Mouse (Mus musculus) myocyte (in vitro differentiated cells): ENCODE measurements around the gene Tmbim4.

Source experiments
- E2F4 ChIP-seq: IDR thresholded peaks from one replicate; pipeline ENCODE4 v1.6.1; 2011; ENCODE audit warnings: mild to moderate bottlenecking, control low read depth, moderate library complexity; ENCODE audit not compliant: insufficient read depth
- MAX ChIP-seq: IDR thresholded peaks from one replicate; pipeline ENCODE4 v1.6.1; 2011; ENCODE audit warnings: low read depth, mild to moderate bottlenecking, control low read depth
- MYOD1 ChIP-seq, 3 experiments: IDR thresholded peaks; one replicate each; pipeline ENCODE4 v1.6.1; 2011; ENCODE audit warnings: control low read depth in 2 of 3, low read depth in 2 of 3, mild to moderate bottlenecking in 2 of 3, moderate library complexity in 1 of 3; ENCODE audit not compliant: insufficient read length in 2 of 3, control insufficient read depth in 1 of 3
- POLR2A ChIP-seq: IDR thresholded peaks from one replicate; pipeline ENCODE4 v1.6.1; 2011; ENCODE audit warnings: low read depth, mild to moderate bottlenecking, control low read depth, moderate library complexity; ENCODE audit not compliant: insufficient read length
- TCF12 ChIP-seq: IDR thresholded peaks from one replicate; pipeline ENCODE4 v1.6.1; 2011; ENCODE audit warnings: mild to moderate bottlenecking, control low read depth; ENCODE audit not compliant: poor library complexity, insufficient read depth, severe bottlenecking
- USF1 ChIP-seq: IDR thresholded peaks from one replicate; pipeline ENCODE4 v1.6.1; 2011; ENCODE audit warnings: low read depth, mild to moderate bottlenecking, control low read depth, moderate library complexity

GRCm38 (mm10) chr10:120220776-120221175 lies 19.4 kb downstream of the Tmbim4 start:
- TF ChIP-seq USF1 (no peak), TCF12 (no peak), E2F4 (no peak), MAX (no peak), MYOD1 (IDR thresholded peaks at IDR 0.05; ENCODE audit: control insufficient read depth in 1 of 3, insufficient read length in 2 of 3, low read depth in 2 of 3) (no peak), POLR2A (no peak)
